Mouse (Mus musculus) urinary bladder, adult 2 months (tissue): ENCODE results near the gene Dram2. TPM values are rescaled to one million over a fixed set of nuclear protein-coding genes. Genes with fewer than 3 reads are reported as not detected.
"Not testable (repeated sequence)": the region's sequence is repeated elsewhere in the genome, so short reads cannot be mapped to it uniquely, and the experiment has no call there.

Experiments used
- DNase-seq: peaks from one replicate; pipeline ENCODE4 v3.0.0; 2022; ENCODE audit warnings: low spot score
- polyA plus RNA-seq: library from polyadenylated mRNA; depleted of rRNA; stranded (reverse); fragments of >200 nt; gene quantifications from 2 replicates; pipeline ENCODE4 v1.2.3, GENCODE M21; 2012; rRNA removed

Dram2 gene
- polyA plus RNA-seq: 107 and 133 TPM in 2 replicates

GRCm38 (mm10) chr3:106547171-106547923, at the start of gene Dram2, which contains the start of gene Cept1:
TSS of gene Dram2 (plus strand) at chr3:106547798.
TSS of gene Cept1 (minus strand) at chr3:106547802.
- DNase-seq: peak; percentile 83

GRCm38 (mm10) chr3:106500510-106500909, 47.1 kb upstream of the Dram2 start:
- no peak for DNase-seq

GRCm38 (mm10) chr3:106502892-106503291, 44.7 kb upstream of the Dram2 start:
- no peak for DNase-seq

GRCm38 (mm10) chr3:106510669-106511068, 36.9 kb upstream of the Dram2 start:
- DNase-seq: no peak

- no peak for DNase-seq
Measured at GRCm38 (mm10) chr3:106515016-106515415, 32.6 kb upstream of the Dram2 start.

- no peak for DNase-seq
Measured at GRCm38 (mm10) chr3:106522730-106523129, 24.9 kb upstream of the Dram2 start.

- DNase-seq: no peak
Measured at GRCm38 (mm10) chr3:106526411-106526810, 21.2 kb upstream of the Dram2 start.

- no peak for DNase-seq
Measured at GRCm38 (mm10) chr3:106528032-106528431, 19.6 kb upstream of the Dram2 start.

GRCm38 (mm10) chr3:106533277-106533676, 14.3 kb upstream of the Dram2 start:
- DNase-seq: no peak

- DNase-seq: no peak
Measured at GRCm38 (mm10) chr3:106544721-106545316, 2.8 kb upstream of the Dram2 start.

GRCm38 (mm10) chr3:106547924-106548539, 434 bp downstream of the Dram2 start:
- no peak for DNase-seq

- DNase-seq: no peak
Measured at GRCm38 (mm10) chr3:106548971-106549370, 1.4 kb downstream of the Dram2 start.

- DNase-seq: no peak
Measured at GRCm38 (mm10) chr3:106553411-106553810, 5.8 kb downstream of the Dram2 start.

- DNase-seq: no peak
Measured at GRCm38 (mm10) chr3:106555743-106556250, 8.2 kb downstream of the Dram2 start.

GRCm38 (mm10) chr3:106558271-106558670, 10.7 kb downstream of the Dram2 start:
- no peak for DNase-seq

GRCm38 (mm10) chr3:106565876-106566275, 18.3 kb downstream of the Dram2 start:
- DNase-seq: no peak

GRCm38 (mm10) chr3:106573191-106573590, 25.6 kb downstream of the Dram2 start:
- no peak for DNase-seq

- DNase-seq: no peak
Measured at GRCm38 (mm10) chr3:106579296-106579695, 31.7 kb downstream of the Dram2 start.

GRCm38 (mm10) chr3:106593631-106594030, 46.0 kb downstream of the Dram2 start:
- not testable (repeated sequence) for DNase-seq

GRCm38 (mm10) chr3:106618103-106618502, 70.5 kb downstream of the Dram2 start:
- no peak for DNase-seq
